16 mouse cellular contexts compared by ENCODE assay signal in the genomic region with DNA sequence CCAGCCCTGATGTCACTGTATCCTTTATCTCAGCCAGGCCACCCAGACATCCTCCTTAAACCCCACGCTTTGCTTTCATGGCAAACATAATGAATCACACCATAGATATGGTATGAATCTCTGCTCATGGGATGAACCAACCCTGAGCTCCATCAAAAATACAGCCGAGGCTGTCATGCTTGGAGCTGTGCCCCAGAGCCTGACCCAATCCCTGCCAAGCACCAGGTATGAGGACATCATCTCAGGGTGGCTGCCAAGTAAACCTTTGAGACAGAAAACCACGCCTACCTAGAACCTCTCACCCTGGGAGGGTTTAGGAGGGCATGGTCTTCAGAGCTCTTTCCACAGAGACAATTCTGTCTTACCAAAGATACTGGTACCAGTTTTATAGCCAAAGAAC. TPM values are rescaled to one million over a fixed set of nuclear protein-coding genes. Genes with fewer than 3 reads are reported as not detected.
DNase-seq lines count a peak whose midpoint lies in the region; ATAC-seq and TF ChIP-seq lines count a peak whose summit lies in the region.
"Had no signal": no experiment of that assay in that cellular context is flagged by ENCODE, and none has a peak within 500 bp of the region (broad histone marks: within the 10 kb centered on the region; RNA-seq: fewer than 3 reads in every experiment).

No protein-coding gene starts in this region.

- TF ChIP-seq POLR2A in small intestine, adult 2 months (IDR thresholded peaks at IDR 0.05; ENCODE audit: low read depth, low read length), result no peak

- H3K9me3 ChIP-seq in midbrain, embryonic 11.5 days (ENCODE audit: control insufficient read depth, low read length), result no peaks in the 10 kb centered on the region
- H3K9me3 ChIP-seq: embryonic facial prominence, embryonic 12.5 days; forebrain, embryonic 15.5 days; hindbrain, embryonic 10.5 days; lung, embryonic 15.5 days; midbrain, embryonic 13.5 days had no signal

- no peak overlapping the region for H3K9ac ChIP-seq in midbrain, embryonic 11.5 days (ENCODE audit: low read length)
- H3K9ac ChIP-seq: embryonic facial prominence, embryonic 12.5 days; forebrain, embryonic 15.5 days; lung, embryonic 15.5 days; midbrain, embryonic 13.5 days had no signal

- no peaks in the 10 kb centered on the region for H3K36me3 ChIP-seq in small intestine, adult 2 months (ENCODE audit: control insufficient read depth, insufficient read depth, low read length)
- H3K36me3 ChIP-seq in midbrain, embryonic 11.5 days (ENCODE audit: control insufficient read depth, insufficient read depth, low read length), result no peaks in the 10 kb centered on the region
- H3K36me3 ChIP-seq: embryonic facial prominence, embryonic 12.5 days; forebrain, embryonic 15.5 days; hindbrain, embryonic 10.5 days; lung, embryonic 15.5 days; midbrain, embryonic 13.5 days had no signal

- no peak for TF ChIP-seq CTCF in small intestine, adult 2 months (IDR thresholded peaks at IDR 0.05; ENCODE audit: extremely low read depth, insufficient read length, insufficient replicate concordance, low read depth, low read length)

- DNase-seq in gastrocnemius, adult 18-20 months (ENCODE audit: low spot score), result peak; percentile 21
- no peak for DNase-seq in gastrocnemius, postnatal 36 days
- DNase-seq in left cerebral cortex, postnatal 4 days, result peak; percentile 24
- no peak for DNase-seq in left cerebral cortex, adult 8-10 months (ENCODE audit: low spot score in 2 of 2)
- DNase-seq in adrenal gland, postnatal 14 days, result peak; percentile 59
- DNase-seq in midbrain, embryonic 11.5 days (ENCODE audit: low spot score, missing footprints), result no peak
- DNase-seq: heart, adult 2 months; liver; thymus, adult 2 months had no signal

- intact Hi-C loops in gastrocnemius, postnatal 36 days (cut with DNase I), result no loop called here
- intact Hi-C loops in left cerebral cortex, postnatal 4 days (cut with DNase I), result no loop called here

- H3K27ac ChIP-seq in small intestine, adult 2 months (ENCODE audit: insufficient read depth, low read depth, low read length), result peak overlapping the region; percentile 42
- no peak overlapping the region for H3K27ac ChIP-seq in midbrain, embryonic 11.5 days (ENCODE audit: low read depth, low read length)
- H3K27ac ChIP-seq: embryonic facial prominence, embryonic 12.5 days; forebrain, embryonic 15.5 days; heart, adult 2 months; hindbrain, embryonic 10.5 days; lung, embryonic 15.5 days; macrophage; midbrain, embryonic 13.5 days had no signal

- 42% methylated on average over 3 of the region's 3 CpGs for WGBS in small intestine, adult 2 months
- 79% methylated on average over 3 of the region's 3 CpGs for WGBS in midbrain, embryonic 11.5 days

- H3K4me2 ChIP-seq in midbrain, embryonic 11.5 days, result no peak overlapping the region
- H3K4me2 ChIP-seq: embryonic facial prominence, embryonic 12.5 days; forebrain, embryonic 15.5 days; lung, embryonic 15.5 days; midbrain, embryonic 13.5 days had no signal

- no peak for ATAC-seq in midbrain, embryonic 11.5 days (ENCODE audit: low FRiP score)
- ATAC-seq: forebrain, embryonic 15.5 days; midbrain, embryonic 13.5 days had no signal

- no peaks in the 10 kb centered on the region for H3K27me3 ChIP-seq in small intestine, adult 2 months (ENCODE audit: control insufficient read depth, insufficient read depth, low read length)
- no peaks in the 10 kb centered on the region for H3K27me3 ChIP-seq in midbrain, embryonic 11.5 days (ENCODE audit: control insufficient read depth, insufficient read depth, low read length)
- H3K27me3 ChIP-seq: embryonic facial prominence, embryonic 12.5 days; forebrain, embryonic 15.5 days; lung, embryonic 15.5 days; midbrain, embryonic 13.5 days had no signal

- H3K4me3 ChIP-seq in small intestine, adult 2 months (ENCODE audit: low read depth, low read length), result no peak overlapping the region
- H3K4me3 ChIP-seq in midbrain, embryonic 11.5 days (ENCODE audit: low read depth, low read length), result no peak overlapping the region
- H3K4me3 ChIP-seq: embryonic facial prominence, embryonic 12.5 days; forebrain, embryonic 15.5 days; heart, adult 2 months; hindbrain, embryonic 10.5 days; lung, embryonic 15.5 days; midbrain, embryonic 13.5 days had no signal

- H3K4me1 ChIP-seq in small intestine, adult 2 months (ENCODE audit: control insufficient read depth, insufficient read depth, insufficient read length, low read length), result peaks cover 10% of the 10 kb centered on the region; the same call in 1 of the 2 replicates
- no peaks in the 10 kb centered on the region for H3K4me1 ChIP-seq in midbrain, embryonic 11.5 days (ENCODE audit: control insufficient read depth, insufficient read depth, low read length)
- H3K4me1 ChIP-seq: forebrain, embryonic 15.5 days; midbrain, embryonic 13.5 days had no signal

RNA-seq across cellular contexts. Expression of gene Lsm3, which starts 47.3 kb away (rescaled TPM):
- 10 to 100 TPM; 26.4 to 31.0 TPM for total RNA-seq in gastrocnemius, adult 18-20 months (2021)
- 10 to 100 TPM; 25.7 to 28.9 TPM for total RNA-seq in gastrocnemius, postnatal 36 days (2021)
- total RNA-seq in left cerebral cortex, postnatal 4 days (2021), result 10 to 100 TPM; 54.4 to 62.2 TPM
- 10 to 100 TPM; 35.0 to 42.5 (median 36.8) TPM for total RNA-seq in left cerebral cortex, adult 8-10 months (2022)
- total RNA-seq in adrenal gland, postnatal 14 days (2021), result 38.2 and 39.5 TPM in 2 replicates
- polyA plus RNA-seq in small intestine, adult 2 months (2012; rRNA removed), result 7.7 and 12.5 TPM in 2 replicates
- polyA plus RNA-seq in midbrain, embryonic 11.5 days (2014; fragmentation: Nextera tagmentation; extraction: Ambion mirVana), result 285 and 305 TPM in 2 replicates

RNA-seq across cellular contexts. Expression of gene Xpc, which starts 47.3 kb away (rescaled TPM):
- total RNA-seq in gastrocnemius, adult 18-20 months (2021), result 1 to 10 TPM; 8.1 to 9.0 TPM
- total RNA-seq in gastrocnemius, postnatal 36 days (2021), result 1 to 10 TPM; 6.5 to 7.2 TPM
- 10 to 100 TPM; 13.1 to 14.1 TPM for total RNA-seq in left cerebral cortex, postnatal 4 days (2021)
- total RNA-seq in left cerebral cortex, adult 8-10 months (2022), result 10 to 100 TPM; 14.1 to 18.5 (median 17.1) TPM
- total RNA-seq in adrenal gland, postnatal 14 days (2021), result 12.5 and 14.6 TPM in 2 replicates
- polyA plus RNA-seq in small intestine, adult 2 months (2012; rRNA removed), result 1.7 and 4.2 TPM in 2 replicates
- 21.6 and 23.2 TPM in 2 replicates for polyA plus RNA-seq in midbrain, embryonic 11.5 days (2014; fragmentation: Nextera tagmentation; extraction: Ambion mirVana)

Comparison
In these comparisons a context has a peak if more than half of its experiments do, and no peak if none do; other contexts are left out.
1. DNase-seq: peak in gastrocnemius, adult 18-20 months (single experiment), left cerebral cortex, postnatal 4 days (single experiment) and adrenal gland, postnatal 14 days (single experiment); none in gastrocnemius, postnatal 36 days (0 of 2), left cerebral cortex, adult 8-10 months (0 of 2) and midbrain, embryonic 11.5 days (single experiment).